Mouse (Mus musculus) cerebellum, adult 11 months (tissue): ENCODE measurements around the gene Tmem131.
A peak's percentile ranks its signal among the peaks of the same experiment; 100 is the strongest.

Source experiments
- DNase-seq: peaks from one replicate; pipeline ENCODE4 v3.0.0; 2022

The Tmem131 gene

GRCm38 (mm10) chr1:36877126-36877525, 66.3 kb downstream of the Tmem131 start:
- no peak for DNase-seq

GRCm38 (mm10) chr1:36874874-36875561, 68.4 kb downstream of the Tmem131 start:
- no peak for DNase-seq

GRCm38 (mm10) chr1:36871238-36871637, 72.2 kb downstream of the Tmem131 start:
- no peak for DNase-seq

GRCm38 (mm10) chr1:36870518-36870917, 72.9 kb downstream of the Tmem131 start:
- no peak for DNase-seq

GRCm38 (mm10) chr1:36864757-36865156, 78.7 kb downstream of the Tmem131 start:
- DNase-seq, result peak; percentile 42

- DNase-seq, result no peak
Observed at GRCm38 (mm10) chr1:36861775-36862174, 81.7 kb downstream of the Tmem131 start.

GRCm38 (mm10) chr1:36860876-36861275, 82.6 kb downstream of the Tmem131 start:
- no peak for DNase-seq

- DNase-seq, result no peak
Observed at GRCm38 (mm10) chr1:36860431-36860849, 83.0 kb downstream of the Tmem131 start.

- DNase-seq, result no peak
Observed at GRCm38 (mm10) chr1:36857081-36857480, 86.4 kb downstream of the Tmem131 start.

GRCm38 (mm10) chr1:36854198-36854765, 89.2 kb downstream of the Tmem131 start:
- DNase-seq, result no peak

GRCm38 (mm10) chr1:36852085-36852484, 91.4 kb downstream of the Tmem131 start:
- DNase-seq, result no peak

GRCm38 (mm10) chr1:36851392-36851791, 92.1 kb downstream of the Tmem131 start:
- no peak for DNase-seq

GRCm38 (mm10) chr1:36848036-36848435, 95.4 kb downstream of the Tmem131 start:
- DNase-seq, result no peak

- DNase-seq, result no peak
Observed at GRCm38 (mm10) chr1:36847276-36847675, 96.2 kb downstream of the Tmem131 start.

- DNase-seq, result no peak
Observed at GRCm38 (mm10) chr1:36845031-36845430, 98.4 kb downstream of the Tmem131 start.

- DNase-seq, result no peak
Observed at GRCm38 (mm10) chr1:36841806-36842205, 101.7 kb downstream of the Tmem131 start.

- DNase-seq, result no peak
Observed at GRCm38 (mm10) chr1:36840959-36841358, 102.5 kb downstream of the Tmem131 start.

GRCm38 (mm10) chr1:36839858-36840257, 103.6 kb downstream of the Tmem131 start:
- DNase-seq, result no peak

- no peak for DNase-seq
Observed at GRCm38 (mm10) chr1:36836274-36836954, 107.1 kb downstream of the Tmem131 start.

GRCm38 (mm10) chr1:36835593-36835992, 107.9 kb downstream of the Tmem131 start:
- DNase-seq, result no peak

GRCm38 (mm10) chr1:36834090-36834489, 109.4 kb downstream of the Tmem131 start:
- no peak for DNase-seq

GRCm38 (mm10) chr1:36830913-36831866, 112.3 kb downstream of the Tmem131 start:
- no peak for DNase-seq

GRCm38 (mm10) chr1:36824356-36824755, 119.1 kb downstream of the Tmem131 start:
- no peak for DNase-seq
